Mouse (Mus musculus): Measurements from ENCODE around the gene Mmp9.

Gene Mmp9

DNA sequence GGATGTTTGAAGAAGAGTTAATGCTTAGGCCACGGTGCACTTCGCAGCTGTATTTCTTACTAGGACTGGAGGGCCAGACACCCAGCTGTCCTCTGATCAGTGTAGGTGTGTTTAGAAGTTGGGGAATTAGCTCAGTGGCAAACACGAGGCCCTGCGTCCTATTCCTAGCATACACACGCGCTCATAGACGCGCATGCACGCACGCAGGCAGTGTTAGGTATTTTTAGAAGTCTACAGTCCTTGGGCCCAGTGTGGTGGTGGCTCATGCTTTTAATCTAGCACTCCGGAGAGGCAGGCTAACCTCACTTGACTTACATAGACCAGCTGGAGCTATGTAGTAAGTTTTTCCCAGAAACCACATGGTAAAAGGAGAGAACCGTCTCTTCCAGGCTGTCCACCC lies 28.4 kb upstream of the Mmp9 start:
- in situ Hi-C loops (cut with MseI, MboI): no loop called here

- in situ Hi-C loops (cut with MseI, MboI): no loop called here
Measured at GRCm38 (mm10) chr2:164912749-164913427, 27.7 kb upstream of the Mmp9 start.

DNA sequence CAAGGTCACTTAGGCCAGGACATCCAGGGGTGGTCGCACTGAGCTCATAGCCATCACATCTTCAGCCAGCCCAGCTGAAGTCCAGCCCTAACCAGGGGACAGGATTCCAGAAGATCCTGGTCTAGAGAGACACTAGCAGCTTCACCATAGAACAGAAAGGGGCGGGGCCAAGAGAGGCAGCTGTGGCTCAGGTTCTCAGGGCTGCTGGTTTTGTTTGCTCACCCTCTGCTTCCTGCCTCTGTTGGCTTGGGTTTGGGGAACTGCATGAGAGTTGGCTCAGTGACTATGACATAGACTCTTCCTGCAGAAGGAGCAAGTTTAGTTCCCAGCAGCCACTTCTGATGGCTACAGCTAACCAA lies 27.2 kb upstream of the Mmp9 start:
- in situ Hi-C loops (cut with MseI, MboI): no loop called here

DNA sequence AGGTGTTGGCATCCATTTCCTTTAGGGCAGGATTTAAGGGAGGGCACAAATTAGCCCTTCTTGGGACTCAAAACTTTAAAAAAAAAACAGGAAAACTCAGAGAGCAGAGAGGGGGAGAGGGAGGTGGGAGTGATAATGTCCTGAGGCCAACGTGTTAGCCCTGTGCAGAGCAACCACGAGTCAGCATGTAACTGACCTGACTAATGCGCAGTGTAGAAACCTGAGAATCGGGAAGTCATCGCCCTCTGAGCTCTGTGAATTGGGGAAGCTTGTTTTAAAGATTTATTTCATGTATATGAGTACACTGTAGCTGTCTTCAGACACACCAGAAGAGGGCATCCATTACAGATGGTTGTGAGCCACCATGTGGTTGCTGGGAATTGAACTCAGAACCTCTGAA lies 23.8 kb upstream of the Mmp9 start:
- in situ Hi-C loops (cut with MseI, MboI): no loop called here

DNA sequence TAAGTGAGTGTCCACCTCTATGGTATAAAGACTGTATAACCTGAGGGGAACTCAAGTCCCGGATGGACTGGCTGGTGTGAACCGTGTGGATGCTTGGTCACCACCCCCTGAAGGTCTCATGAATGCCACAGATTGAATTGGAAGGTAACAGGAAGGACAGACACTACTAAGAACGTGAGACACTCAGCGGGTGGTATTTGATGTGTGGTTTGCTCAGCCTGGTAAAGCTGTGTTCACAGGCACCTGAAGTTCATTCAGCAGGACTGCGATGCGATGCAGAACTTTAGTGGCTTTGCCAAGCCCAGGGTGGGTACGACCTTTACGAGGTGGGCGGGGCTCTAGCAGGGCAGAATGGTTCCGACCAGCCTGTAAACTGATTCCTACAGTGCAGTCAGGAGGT lies 23.2 kb upstream of the Mmp9 start:
- in situ Hi-C loops (cut with MseI, MboI): no loop called here

GRCm38 (mm10) chr2:164918325-164918724 lies 22.3 kb upstream of the Mmp9 start:
- in situ Hi-C loops (cut with MseI, MboI): no loop called here

DNA sequence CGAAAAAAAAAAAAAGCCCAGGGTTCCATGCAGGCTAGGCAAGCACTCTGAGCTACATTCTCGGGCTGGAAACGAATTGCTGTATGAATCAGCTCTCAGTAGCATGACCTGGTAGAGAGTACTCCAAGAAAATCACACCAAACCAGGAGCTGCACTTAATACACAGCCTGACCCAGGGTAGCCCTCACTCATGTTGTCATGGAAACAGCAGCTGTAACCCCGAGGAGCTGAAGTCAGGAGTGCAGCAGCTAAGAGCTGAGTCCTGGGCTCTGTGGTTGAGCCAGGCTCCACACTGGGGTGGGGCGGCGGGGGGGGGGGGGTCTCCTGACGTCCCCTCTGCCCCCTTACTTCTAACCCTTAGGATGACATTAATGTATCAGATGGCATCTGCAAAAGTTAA lies 18.6 kb upstream of the Mmp9 start:
- in situ Hi-C loops (cut with MseI, MboI): no loop called here

DNA sequence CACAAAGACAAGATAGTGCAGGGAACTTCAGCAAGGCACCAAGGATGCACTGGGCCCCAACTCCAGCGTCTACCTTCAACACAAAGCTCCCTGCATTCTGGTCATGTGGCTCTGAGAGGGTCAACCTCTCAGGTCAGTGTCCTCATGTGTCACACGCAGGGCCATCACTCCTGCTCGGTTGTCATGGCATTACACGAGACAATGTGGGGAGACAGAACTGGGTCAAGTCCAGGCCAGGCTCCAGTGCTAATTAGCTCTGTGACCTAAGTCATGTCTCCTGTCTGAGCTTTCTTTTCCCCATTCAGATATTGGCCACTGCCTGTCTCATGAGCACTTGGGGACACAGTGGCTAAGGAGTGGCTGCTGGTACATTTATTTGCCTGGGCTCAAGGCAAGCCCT lies 17.3 kb upstream of the Mmp9 start:
- in situ Hi-C loops (cut with MseI, MboI): no loop called here

DNA sequence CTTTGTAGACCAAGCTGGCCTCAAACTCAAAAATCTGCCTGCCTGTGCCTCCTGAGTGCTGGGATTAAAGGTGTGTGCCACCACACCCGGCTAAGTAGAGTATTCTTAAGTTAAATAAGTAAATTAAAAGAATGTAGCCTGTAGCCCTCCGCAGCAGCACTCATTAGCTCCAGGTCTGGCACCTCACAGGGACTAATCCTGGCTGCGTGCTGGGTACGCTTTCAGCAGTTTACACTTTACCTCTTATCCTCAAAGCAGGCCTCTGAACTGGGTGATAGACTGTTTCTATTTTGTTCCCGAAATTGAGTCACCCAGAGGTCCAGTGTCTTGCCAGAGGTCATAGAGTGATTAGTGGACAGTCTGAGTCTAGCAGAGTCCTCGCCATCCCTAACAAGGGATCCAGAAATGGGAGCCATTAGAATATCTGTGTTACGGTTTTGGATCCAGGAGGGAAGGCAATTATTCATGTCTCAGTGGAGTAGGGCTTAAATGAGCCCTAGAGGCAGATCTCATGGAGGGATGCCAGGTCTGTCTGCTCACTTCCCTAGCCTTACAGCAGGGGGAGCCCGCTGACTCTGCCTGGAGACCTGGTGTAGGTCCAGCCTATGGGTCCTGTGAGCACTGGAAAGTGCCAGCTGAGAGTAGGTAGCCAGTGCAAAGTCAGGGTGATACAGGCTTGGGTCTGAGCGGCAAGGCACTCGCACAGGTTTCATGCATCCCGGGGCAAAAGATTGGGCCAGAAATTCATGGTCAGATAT lies 16.3 kb upstream of the Mmp9 start:
- in situ Hi-C loops (cut with MseI, MboI): no loop called here

DNA sequence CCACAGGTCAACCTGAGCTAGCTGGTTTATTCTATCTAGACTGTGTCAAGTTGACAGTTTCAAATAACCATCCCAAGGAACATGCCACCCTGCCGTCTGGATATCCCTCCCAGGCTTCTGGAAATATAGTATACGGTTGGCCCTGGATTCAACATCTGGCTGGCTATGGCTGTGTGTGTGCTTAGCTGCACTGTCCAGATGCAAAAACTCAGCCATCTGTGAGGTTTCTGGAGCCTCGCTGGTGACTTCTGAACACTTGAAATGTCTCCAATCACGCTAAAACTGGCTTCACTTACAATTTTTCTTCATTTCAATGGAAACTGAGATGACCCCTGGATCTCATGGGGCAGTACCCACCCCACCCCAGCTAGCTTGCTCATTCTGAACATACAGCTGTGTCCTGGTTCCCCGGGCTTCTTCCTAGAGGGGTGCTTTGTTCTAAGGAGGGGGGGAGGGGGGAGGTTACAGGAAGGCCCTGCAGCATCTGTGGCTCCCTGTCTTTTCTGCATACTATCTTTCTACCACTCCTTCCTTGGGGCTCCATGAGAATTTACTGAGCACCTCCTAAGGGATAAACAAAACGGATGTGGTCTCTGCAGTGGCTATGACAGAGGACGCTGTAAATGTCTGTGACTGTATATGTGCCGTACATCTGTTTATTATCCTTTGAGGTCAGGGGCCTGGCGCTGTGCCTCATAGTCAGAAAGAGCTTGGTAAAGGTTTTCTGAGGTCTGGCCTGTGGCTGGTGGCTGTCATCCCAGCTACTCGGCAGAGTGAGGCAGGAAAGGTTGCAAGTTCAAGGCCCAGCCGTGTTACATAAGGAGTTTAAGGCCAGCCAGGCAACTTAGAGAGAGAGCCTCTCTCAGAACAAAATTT lies 9.6 kb upstream of the Mmp9 start:
- in situ Hi-C loops (cut with MseI, MboI): no loop called here

- in situ Hi-C loops (cut with MseI, MboI): no loop called here
Measured at GRCm38 (mm10) chr2:164933534-164933933, 7.0 kb upstream of the Mmp9 start.

DNA sequence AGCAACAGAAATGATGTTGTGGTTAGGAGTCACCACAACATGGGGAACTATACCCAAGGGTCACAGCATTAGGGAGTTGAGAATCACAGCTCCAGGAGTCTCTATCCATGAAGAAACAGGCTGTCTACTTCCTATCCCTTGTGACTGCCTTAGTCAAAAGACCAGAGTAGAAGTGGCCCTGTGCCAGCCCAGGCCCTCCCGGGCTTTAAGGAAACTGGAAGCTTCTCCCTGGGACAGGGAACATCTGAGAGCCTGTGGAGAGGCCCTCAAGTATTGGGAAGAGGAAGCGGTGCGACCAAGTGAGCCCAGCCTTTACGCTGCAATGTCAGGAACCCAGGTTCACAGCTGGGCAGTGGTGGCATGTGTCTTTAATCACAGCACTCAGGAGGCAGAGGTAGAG lies 4.6 kb upstream of the Mmp9 start:
- in situ Hi-C loops (cut with MseI, MboI): no loop called here

GRCm38 (mm10) chr2:164938146-164939091 lies 2.2 kb upstream of the Mmp9 start:
- in situ Hi-C loops (cut with MseI, MboI): no loop called here

DNA sequence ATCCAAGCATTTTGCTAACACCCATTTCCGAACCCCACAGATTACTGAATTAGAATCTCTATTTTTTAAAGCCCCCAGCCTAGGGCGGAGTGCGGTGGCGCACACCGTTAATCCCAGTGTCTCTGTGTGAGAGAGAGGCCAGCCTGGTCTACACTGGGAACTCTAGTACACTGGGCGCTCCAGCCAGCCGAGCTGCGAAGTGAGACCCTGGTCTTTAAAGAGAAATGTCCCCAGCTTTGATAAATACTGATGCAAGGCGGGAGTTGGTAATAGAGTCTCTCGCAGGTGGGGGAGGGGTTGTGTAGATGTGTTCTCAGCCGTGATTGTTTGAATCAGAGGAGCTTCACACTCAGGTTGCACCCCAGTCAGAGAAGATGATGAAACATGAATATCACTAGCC lies 1.5 kb upstream of the Mmp9 start:
- in situ Hi-C loops (cut with MseI, MboI): no loop called here

DNA sequence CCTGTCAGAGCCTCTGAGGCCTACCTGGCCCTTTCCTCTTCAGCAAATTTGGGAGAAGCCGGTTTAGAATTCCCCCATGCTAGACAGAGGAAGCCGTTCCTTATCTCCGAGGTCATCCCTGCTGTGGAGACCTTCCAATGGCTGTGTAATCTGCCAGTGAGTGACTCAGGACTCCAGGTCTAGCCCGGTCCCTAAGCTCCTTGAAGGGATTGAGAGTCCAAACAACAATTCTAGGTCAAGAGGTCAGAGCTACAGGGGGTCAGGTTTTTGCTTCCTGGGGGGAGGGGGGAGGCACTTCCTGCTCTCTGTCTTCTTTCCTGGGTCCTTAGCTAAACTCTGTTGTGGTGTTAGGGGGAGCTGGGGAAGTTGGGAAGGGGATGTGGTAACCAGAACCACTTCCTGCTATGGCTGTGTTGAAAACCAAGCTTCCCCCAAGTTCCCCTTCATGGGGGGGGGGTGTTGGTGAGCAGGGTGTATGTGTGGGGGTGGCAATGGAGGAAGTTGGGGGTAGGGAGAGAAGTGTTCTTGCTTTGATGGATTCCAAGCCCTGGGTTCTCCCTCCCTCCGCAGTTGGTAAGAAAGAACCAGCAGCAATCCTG lies 2.2 kb downstream of the Mmp9 start:
- in situ Hi-C loops (cut with MseI, MboI): no loop called here

- in situ Hi-C loops (cut with MseI, MboI): no loop called here
Measured at GRCm38 (mm10) chr2:164947506-164947905, 6.9 kb downstream of the Mmp9 start.

DNA sequence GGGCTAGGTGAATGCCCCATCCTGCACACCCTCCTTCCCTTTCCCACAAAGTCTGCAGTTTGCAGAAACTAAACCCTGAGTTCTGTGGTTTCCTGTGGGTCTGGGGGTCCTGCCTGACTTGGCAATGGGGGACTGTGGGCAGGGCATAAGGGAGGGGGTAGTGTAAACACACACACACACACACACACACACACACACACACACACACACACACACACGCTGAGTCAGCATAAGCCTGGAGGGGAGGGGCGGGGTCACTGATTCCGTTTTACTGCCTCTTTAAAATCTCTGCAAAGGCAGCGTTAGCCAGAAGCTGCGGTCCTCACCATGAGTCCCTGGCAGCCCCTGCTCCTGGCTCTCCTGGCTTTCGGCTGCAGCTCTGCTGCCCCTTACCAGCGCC lies 7.3 kb downstream of the Mmp9 start:
- in situ Hi-C loops (cut with MseI, MboI): no loop called here

GRCm38 (mm10) chr2:164948962-164949361 lies 8.4 kb downstream of the Mmp9 start:
- in situ Hi-C loops (cut with MseI, MboI): no loop called here

- in situ Hi-C loops (cut with MseI, MboI): no loop called here
Measured at GRCm38 (mm10) chr2:164950501-164950900, 9.9 kb downstream of the Mmp9 start.

- in situ Hi-C loops (cut with MseI, MboI): no loop called here
Measured at GRCm38 (mm10) chr2:164951745-164952144, 11.2 kb downstream of the Mmp9 start.

- in situ Hi-C loops (cut with MseI, MboI): no loop called here
Measured at GRCm38 (mm10) chr2:164952448-164952847, 11.9 kb downstream of the Mmp9 start.

Data from mouse trophoblast stem cell (cell line).